Mouse (Mus musculus): ENCODE measurements around the gene Kcnj9.
A peak's percentile ranks its signal among the peaks of the same experiment; 100 is the strongest.

DNA sequence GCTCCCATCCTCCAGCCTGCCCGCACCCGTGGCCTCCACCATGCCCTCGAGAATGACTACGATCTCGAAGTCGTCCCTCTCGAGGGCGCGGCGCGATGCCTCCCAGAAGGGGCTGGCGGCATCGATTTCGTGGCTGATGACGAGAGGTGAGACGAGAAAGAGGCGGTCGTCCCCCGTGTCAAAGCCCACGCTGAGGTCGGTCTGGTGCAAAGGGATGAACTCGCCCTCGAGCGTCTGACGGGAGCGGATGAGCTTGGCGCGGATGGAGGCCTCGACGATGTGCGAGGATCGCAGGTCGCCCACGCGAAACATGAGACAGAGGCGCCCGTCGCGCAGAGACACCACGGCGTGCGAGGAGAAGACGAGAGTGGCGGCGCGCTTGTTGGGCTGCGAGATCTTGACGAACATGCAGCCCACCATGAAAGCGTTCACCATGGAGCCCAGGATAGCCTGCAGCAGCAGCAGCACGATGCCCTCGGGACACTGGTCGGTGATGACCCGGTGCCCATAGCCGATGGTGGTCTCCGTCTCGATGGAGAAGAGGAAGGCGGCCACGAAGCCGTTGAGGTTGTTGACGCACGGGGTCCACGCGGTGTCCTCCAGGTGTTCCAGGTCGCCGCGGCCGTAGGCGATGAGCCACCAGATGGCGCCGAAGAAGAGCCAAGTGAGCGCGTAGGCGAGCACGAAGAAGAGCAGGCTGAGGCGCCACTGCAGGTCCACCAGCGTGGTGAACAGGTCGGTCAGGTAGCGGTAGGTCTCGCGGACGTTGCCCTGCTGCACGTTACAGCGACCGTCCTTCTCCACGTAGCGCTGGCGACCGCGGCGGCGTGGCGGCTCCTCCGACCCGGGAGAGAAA, 3.2 kb downstream of the Kcnj9 start:
- TF ChIP-seq POLR2A (IDR thresholded peaks at IDR 0.05; ENCODE audit: control insufficient read depth, extremely low read depth, insufficient read depth, low read length, poor library complexity) (no peak), CTCF (IDR thresholded peaks at IDR 0.05; ENCODE audit: borderline replicate concordance, control insufficient read depth, extremely low read depth, insufficient read depth, low read length, poor library complexity) (peak; percentile 80; the same call in 1 of the 2 replicates)
